Mouse (Mus musculus): ENCODE results near the gene Kcnip4. TPM values are rescaled to one million over a fixed set of nuclear protein-coding genes. Genes with fewer than 3 reads are reported as not detected.

Kcnip4 gene
- total and polyA plus RNA-seq, 2 experiments from 2014 or later = 22.6 to 30.1 TPM

DNA sequence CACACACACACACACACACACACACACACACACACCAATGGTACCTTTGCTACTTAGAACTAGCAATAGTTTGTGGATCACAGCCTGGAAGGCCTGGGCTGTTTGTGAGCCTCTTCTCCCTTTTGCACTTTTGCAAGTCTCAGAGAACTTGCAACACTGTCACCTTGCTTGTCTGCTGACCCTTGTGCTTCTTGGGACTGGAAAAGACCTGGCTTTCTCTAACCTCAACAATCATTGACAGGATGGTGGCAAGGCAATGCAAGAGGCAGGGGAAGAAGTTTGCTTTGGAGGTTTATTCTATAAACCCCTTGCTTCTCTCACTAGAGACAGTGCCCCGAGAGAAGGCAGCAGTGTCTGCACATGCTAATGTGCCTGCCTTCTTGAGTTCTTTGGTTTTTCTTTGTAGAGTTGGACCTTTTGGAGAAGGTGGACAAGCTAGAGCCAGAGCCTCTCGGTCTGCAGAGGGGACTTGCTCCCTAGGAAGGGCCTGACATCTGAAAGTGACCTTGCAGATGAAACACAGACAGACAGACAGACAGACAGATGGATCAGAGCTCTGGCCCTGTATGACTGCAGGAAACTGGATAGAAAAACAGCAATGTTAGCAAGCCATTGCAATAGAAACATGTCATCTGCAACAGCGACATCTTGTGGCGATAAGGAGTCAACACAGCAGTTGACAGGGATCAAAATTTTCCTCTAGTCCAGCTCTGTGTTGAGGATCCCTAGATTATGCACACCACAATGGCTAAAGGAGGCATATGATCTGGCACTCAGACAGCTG lies 174.4 kb downstream of the Kcnip4 start:
- 31% methylated on average over 4 of the region's 4 CpGs for WGBS
- DNase-seq (ENCODE audit: low spot score) = peak; percentile 84

GRCm38 (mm10) chr5:49349541-49349940 lies 175.2 kb downstream of the Kcnip4 start:
- ATAC-seq (ENCODE audit: low FRiP score) = no peak
- WGBS = 73% methylated on average over 5 of the region's 5 CpGs
- no peak for TF ChIP-seq CTCF (IDR thresholded peaks at IDR 0.05)

More for the DNA sequence above, 174.4 kb downstream of the Kcnip4 start:
- no peak overlapping the region for H3K27ac ChIP-seq (ENCODE audit: low read depth, low read length)
- TF ChIP-seq CTCF (IDR thresholded peaks at IDR 0.05) = peak; percentile 97
- ATAC-seq (ENCODE audit: low FRiP score) = peak; percentile 71; the same call in 1 of the 2 replicates
- H3K27me3 ChIP-seq (ENCODE audit: insufficient read depth, low read length) = no peaks in the 10 kb centered on the region
- H3K36me3 ChIP-seq (ENCODE audit: insufficient read depth, low read length) = no peaks in the 10 kb centered on the region
- no peak overlapping the region for H3K9ac ChIP-seq (replicated peaks; ENCODE audit: low read length, poor library complexity, severe bottlenecking)
- no peaks in the 10 kb centered on the region for H3K4me1 ChIP-seq (ENCODE audit: insufficient read depth, low read length)
- no peak overlapping the region for H3K4me2 ChIP-seq (ENCODE audit: low read depth, low read length, poor library complexity, severe bottlenecking)
- no peaks in the 10 kb centered on the region for H3K9me3 ChIP-seq (ENCODE audit: low read length)
- H3K4me3 ChIP-seq (ENCODE audit: low read depth, low read length) = no peak overlapping the region

GRCm38 (mm10) chr5:49348511-49348910 lies 176.2 kb downstream of the Kcnip4 start:
- H3K4me1 ChIP-seq (ENCODE audit: insufficient read depth, low read length) = no peaks in the 10 kb centered on the region
- no peak for TF ChIP-seq CTCF (IDR thresholded peaks at IDR 0.05)
- no peaks in the 10 kb centered on the region for H3K27me3 ChIP-seq (ENCODE audit: insufficient read depth, low read length)
- no peak overlapping the region for H3K9ac ChIP-seq (replicated peaks; ENCODE audit: low read length, poor library complexity, severe bottlenecking)
- ATAC-seq (ENCODE audit: low FRiP score) (no peak), DNase-seq (ENCODE audit: low spot score) (no peak)
- no peaks in the 10 kb centered on the region for H3K36me3 ChIP-seq (ENCODE audit: insufficient read depth, low read length)
- 79% methylated on average over 5 of the region's 5 CpGs for WGBS
- no peak overlapping the region for H3K4me2 ChIP-seq (ENCODE audit: low read depth, low read length, poor library complexity, severe bottlenecking)
- H3K4me3 ChIP-seq (ENCODE audit: low read depth, low read length) = no peak overlapping the region
- no peaks in the 10 kb centered on the region for H3K9me3 ChIP-seq (ENCODE audit: low read length)
- H3K27ac ChIP-seq (ENCODE audit: low read depth, low read length) = no peak overlapping the region

More at GRCm38 (mm10) chr5:49349541-49349940, 175.2 kb downstream of the Kcnip4 start:
- no peak overlapping the region for H3K4me2 ChIP-seq (ENCODE audit: low read depth, low read length, poor library complexity, severe bottlenecking)
- H3K4me3 ChIP-seq (ENCODE audit: low read depth, low read length) = no peak overlapping the region
- H3K27ac ChIP-seq (ENCODE audit: low read depth, low read length) = no peak overlapping the region
- H3K9ac ChIP-seq (replicated peaks; ENCODE audit: low read length, poor library complexity, severe bottlenecking) = no peak overlapping the region
- H3K36me3 ChIP-seq (ENCODE audit: insufficient read depth, low read length) = no peaks in the 10 kb centered on the region
- no peaks in the 10 kb centered on the region for H3K27me3 ChIP-seq (ENCODE audit: insufficient read depth, low read length)
- DNase-seq (ENCODE audit: low spot score) = no peak
- H3K9me3 ChIP-seq (ENCODE audit: low read length) = no peaks in the 10 kb centered on the region
- H3K4me1 ChIP-seq (ENCODE audit: insufficient read depth, low read length) = no peaks in the 10 kb centered on the region

DNA sequence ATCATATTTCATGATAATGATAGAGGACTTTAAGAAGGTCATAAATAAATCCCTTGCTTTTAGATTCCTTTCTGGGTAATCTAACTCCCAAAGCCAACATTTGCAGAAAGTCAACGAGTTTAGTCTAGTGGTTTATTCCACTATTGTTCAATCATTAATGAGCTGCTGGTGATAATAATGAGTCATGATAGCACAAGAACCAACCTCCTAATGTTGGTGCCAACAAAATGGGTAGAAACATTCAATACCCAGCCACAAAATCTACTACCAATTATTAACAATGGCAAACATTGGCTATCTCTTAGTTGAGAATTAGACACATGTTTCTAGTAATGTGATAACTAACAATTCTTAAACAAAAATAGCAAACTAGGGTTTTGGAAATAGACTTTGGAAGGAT lies 180.1 kb downstream of the Kcnip4 start:
- Histone ChIP-seq H3K36me3 (ENCODE audit: insufficient read depth, low read length) (no peaks in the 10 kb centered on the region), H3K4me2 (ENCODE audit: low read depth, low read length, poor library complexity, severe bottlenecking) (no peak overlapping the region), H3K4me1 (ENCODE audit: insufficient read depth, low read length) (no peaks in the 10 kb centered on the region), H3K27ac (ENCODE audit: low read depth, low read length) (no peak overlapping the region), H3K27me3 (ENCODE audit: insufficient read depth, low read length) (no peaks in the 10 kb centered on the region), H3K9ac (replicated peaks; ENCODE audit: low read length, poor library complexity, severe bottlenecking) (no peak overlapping the region), H3K4me3 (ENCODE audit: low read depth, low read length) (no peak overlapping the region), H3K9me3 (ENCODE audit: low read length) (no peaks in the 10 kb centered on the region)
- WGBS = 79% methylated on average over 1 of the region's 1 CpGs
- no peak for TF ChIP-seq CTCF (IDR thresholded peaks at IDR 0.05)
- ATAC-seq (ENCODE audit: low FRiP score) (no peak), DNase-seq (ENCODE audit: low spot score) (no peak)

GRCm38 (mm10) chr5:49337164-49337563 lies 187.5 kb downstream of the Kcnip4 start:
- Histone ChIP-seq H3K4me2 (ENCODE audit: low read depth, low read length, poor library complexity, severe bottlenecking) (no peak overlapping the region), H3K9ac (replicated peaks; ENCODE audit: low read length, poor library complexity, severe bottlenecking) (no peak overlapping the region), H3K4me3 (ENCODE audit: low read depth, low read length) (no peak overlapping the region), H3K4me1 (ENCODE audit: insufficient read depth, low read length) (no peaks in the 10 kb centered on the region), H3K27ac (ENCODE audit: low read depth, low read length) (no peak overlapping the region), H3K9me3 (ENCODE audit: low read length) (no peaks in the 10 kb centered on the region), H3K36me3 (ENCODE audit: insufficient read depth, low read length) (no peaks in the 10 kb centered on the region), H3K27me3 (ENCODE audit: insufficient read depth, low read length) (no peaks in the 10 kb centered on the region)
- no peak for TF ChIP-seq CTCF (IDR thresholded peaks at IDR 0.05)
- peak; percentile 32 for DNase-seq (ENCODE audit: low spot score)
- WGBS = 52% methylated on average over 2 of the region's 2 CpGs
- no peak for ATAC-seq (ENCODE audit: low FRiP score)

- no peak for TF ChIP-seq CTCF (IDR thresholded peaks at IDR 0.05)
- Histone ChIP-seq H3K9ac (replicated peaks; ENCODE audit: low read length, poor library complexity, severe bottlenecking) (no peak overlapping the region), H3K4me3 (ENCODE audit: low read depth, low read length) (no peak overlapping the region), H3K27me3 (ENCODE audit: insufficient read depth, low read length) (no peaks in the 10 kb centered on the region), H3K27ac (ENCODE audit: low read depth, low read length) (no peak overlapping the region), H3K9me3 (ENCODE audit: low read length) (no peaks in the 10 kb centered on the region), H3K4me1 (ENCODE audit: insufficient read depth, low read length) (no peaks in the 10 kb centered on the region), H3K36me3 (ENCODE audit: insufficient read depth, low read length) (no peaks in the 10 kb centered on the region), H3K4me2 (ENCODE audit: low read depth, low read length, poor library complexity, severe bottlenecking) (no peak overlapping the region)
- ATAC-seq (ENCODE audit: low FRiP score) = no peak
- DNase-seq (ENCODE audit: low spot score) = no peak
- 91% methylated on average over 2 of the region's 2 CpGs for WGBS
Measured at GRCm38 (mm10) chr5:49333063-49333462, 191.6 kb downstream of the Kcnip4 start.

Data from midbrain, postnatal 0 days (tissue).